Mouse (Mus musculus): Measurements from ENCODE around the gene Mrps6. TPM values are rescaled to one million over a fixed set of nuclear protein-coding genes. Genes with fewer than 3 reads are reported as not detected.

Gene Mrps6
- total and polyA plus RNA-seq, 3 experiments: 40.8 to 71.0 TPM; not detected in 1

- no peak for DNase-seq (ENCODE audit: low read depth, low spot score)
- Histone ChIP-seq H3K27ac (ENCODE audit: control insufficient read depth, low read depth, low read length) (no peak overlapping the region), H3K27me3 (ENCODE audit: control insufficient read depth in 1 of 2, insufficient read depth in 2 of 2, low read length in 2 of 2) (no peaks in the 10 kb centered on the region), H3K9ac (ENCODE audit: control insufficient read depth, low read depth, low read length, poor library complexity, severe bottlenecking) (no peak overlapping the region), H3K79me2 (ENCODE audit: control insufficient read depth, insufficient read depth, low read length, poor library complexity) (peaks cover 4% of the 10 kb centered on the region; the same call in 1 of the 2 replicates), H3K4me1 (ENCODE audit: control insufficient read depth in 1 of 2, insufficient read depth in 2 of 2, low read length in 2 of 2) (no peaks in the 10 kb centered on the region), H3K4me3 (ENCODE audit: control insufficient read depth in 1 of 2, insufficient read depth in 1 of 2, low read depth in 2 of 2, low read length in 2 of 2) (no peak overlapping the region), H3K36me3 (ENCODE audit: control insufficient read depth in 1 of 2, insufficient read depth in 2 of 2, low read length in 2 of 2) (peaks cover 0 to 7% of the 10 kb centered on the region in 2 experiments; a peak in 2 of 4 replicates), H3K9me3 (replicated peaks; ENCODE audit: insufficient read depth, low read length) (no peaks in the 10 kb centered on the region)
- TF ChIP-seq NELFE (IDR thresholded peaks at IDR 0.05; ENCODE audit: low read depth, low read length): no peak
- no peak for TF ChIP-seq ZNF384 (IDR thresholded peaks at IDR 0.05; ENCODE audit: low read depth, low read length)
- TF ChIP-seq MAFK (IDR thresholded peaks at IDR 0.05; ENCODE audit: borderline replicate concordance, low read depth, low read length): no peak
- TF ChIP-seq ELF1 (IDR thresholded peaks at IDR 0.05; ENCODE audit: low read depth, low read length): no peak
- no peak for TF ChIP-seq NRF1 (IDR thresholded peaks at IDR 0.05; ENCODE audit: insufficient read depth, low read depth, low read length, poor library complexity, severe bottlenecking)
- TF ChIP-seq MAX (IDR thresholded peaks at IDR 0.05; ENCODE audit: low read length): no peak
- TF ChIP-seq E2F4 (IDR thresholded peaks at IDR 0.05; ENCODE audit: borderline replicate concordance, low read depth, low read length): no peak
- no peak for TF ChIP-seq CHD2 (IDR thresholded peaks at IDR 0.05; ENCODE audit: low read length)
- TF ChIP-seq BHLHE40 (IDR thresholded peaks at IDR 0.05; ENCODE audit: borderline replicate concordance, low read depth, low read length): no peak
These were observed 12.3 kb downstream of the Mrps6 start for GRCm38 (mm10) chr16:92070338-92070737.

- peaks cover 0 to 5% of the 10 kb centered on the region in 2 experiments; a peak in 2 of 4 replicates for H3K36me3 ChIP-seq (ENCODE audit: control insufficient read depth in 1 of 2, insufficient read depth in 2 of 2, low read length in 2 of 2)
- H3K9ac ChIP-seq (ENCODE audit: control insufficient read depth, low read depth, low read length, poor library complexity, severe bottlenecking): no peak overlapping the region
- no peaks in the 10 kb centered on the region for H3K9me3 ChIP-seq (replicated peaks; ENCODE audit: insufficient read depth, low read length)
- no peaks in the 10 kb centered on the region for H3K27me3 ChIP-seq (ENCODE audit: control insufficient read depth in 1 of 2, insufficient read depth in 2 of 2, low read length in 2 of 2)
- peaks cover 8% of the 10 kb centered on the region for H3K79me2 ChIP-seq (ENCODE audit: control insufficient read depth, insufficient read depth, low read length, poor library complexity)
- no peaks in the 10 kb centered on the region; a peak in 1 of 4 replicates for H3K4me1 ChIP-seq (ENCODE audit: control insufficient read depth in 1 of 2, insufficient read depth in 2 of 2, low read length in 2 of 2)
- DNase-seq (ENCODE audit: low read depth, low spot score): no peak
- H3K4me3 ChIP-seq (ENCODE audit: control insufficient read depth in 1 of 2, insufficient read depth in 1 of 2, low read depth in 2 of 2, low read length in 2 of 2): no peak overlapping the region
- TF ChIP-seq NELFE (IDR thresholded peaks at IDR 0.05; ENCODE audit: low read depth, low read length): no peak
- no peak for TF ChIP-seq POLR2AphosphoS2 (IDR thresholded peaks at IDR 0.05; ENCODE audit: low read length)
- no peak for TF ChIP-seq MYC (IDR thresholded peaks at IDR 0.05; ENCODE audit: low read depth, low read length)
- no peak for TF ChIP-seq E2F4 (IDR thresholded peaks at IDR 0.05; ENCODE audit: borderline replicate concordance, low read depth, low read length)
- TF ChIP-seq CTCF (IDR thresholded peaks at IDR 0.05 in 2 of 3, conservative IDR thresholded peaks at IDR 0.05 in 1 of 3; ENCODE audit: control insufficient read depth in 1 of 3, insufficient read depth in 1 of 3, low read depth in 2 of 3, low read length in 3 of 3, poor library complexity in 1 of 3, severe bottlenecking in 1 of 3): no peak
- TF ChIP-seq BHLHE40 (IDR thresholded peaks at IDR 0.05; ENCODE audit: borderline replicate concordance, low read depth, low read length): no peak
- no peak for TF ChIP-seq SIN3A (IDR thresholded peaks at IDR 0.05; ENCODE audit: low read length)
- no peak for TF ChIP-seq ZNF384 (IDR thresholded peaks at IDR 0.05; ENCODE audit: low read depth, low read length)
- no peak for TF ChIP-seq MYB (IDR thresholded peaks at IDR 0.05; ENCODE audit: low read depth, low read length)
- no peak for TF ChIP-seq CHD2 (IDR thresholded peaks at IDR 0.05; ENCODE audit: low read length)
- TF ChIP-seq TCF12 (IDR thresholded peaks at IDR 0.05; ENCODE audit: low read depth, low read length): no peak
- TF ChIP-seq ELF1 (IDR thresholded peaks at IDR 0.05; ENCODE audit: low read depth, low read length): no peak
- TF ChIP-seq USF2 (IDR thresholded peaks at IDR 0.05; ENCODE audit: borderline replicate concordance in 1 of 2, insufficient read depth in 1 of 2, low read depth in 1 of 2, low read length in 2 of 2): no peak
- no peak for TF ChIP-seq GATA1 (IDR thresholded peaks at IDR 0.05; ENCODE audit: low read depth, low read length)
- no peak for TF ChIP-seq RAD21 (IDR thresholded peaks at IDR 0.05; ENCODE audit: low read depth, low read length)
- TF ChIP-seq MAFK (IDR thresholded peaks at IDR 0.05; ENCODE audit: borderline replicate concordance, low read depth, low read length): no peak
- TF ChIP-seq CHD1 (IDR thresholded peaks at IDR 0.05; ENCODE audit: low read depth, low read length): no peak
- H3K27ac ChIP-seq (ENCODE audit: control insufficient read depth, low read depth, low read length): no peak overlapping the region
These were observed 18.7 kb downstream of the Mrps6 start for GRCm38 (mm10) chr16:92076797-92077196.

Measured in MEL (cell line).